Mouse (Mus musculus) lung, postnatal 10 days (tissue): ENCODE measurements at regions not wholly inside any gene's neighbourhood (a gene's known extent, or its start where the extent isn't known, plus 50 kb on each side); places are given as distances from the start of the nearest gene placed in this dataset.

Experiments
- DNase-seq: peaks from one replicate; pipeline ENCODE4 v3.0.0; 2021

DNA sequence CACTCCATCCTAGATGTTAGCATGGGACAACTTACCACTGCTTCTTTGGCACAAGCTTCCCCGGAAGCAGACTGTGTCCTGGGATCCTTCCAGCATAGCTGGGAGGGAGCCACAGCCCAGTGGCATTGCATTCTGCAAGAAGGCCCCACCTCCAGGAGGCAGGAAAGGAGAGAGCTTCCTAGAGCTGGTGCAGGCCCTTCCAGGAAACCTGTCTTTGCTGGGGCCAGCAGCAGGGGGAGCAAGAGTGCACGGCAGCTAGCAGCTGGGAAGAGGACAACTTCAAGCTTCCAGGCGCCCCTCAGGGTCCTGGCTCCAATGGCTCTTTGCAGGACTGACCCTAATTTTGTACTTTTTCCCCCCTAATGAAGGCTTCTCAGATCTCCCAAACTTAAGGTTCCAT is 115.4 kb upstream of the Sorcs3 start:
- peak; percentile 51 for DNase-seq

- no peak for DNase-seq
These were observed 108.5 kb upstream of the Sorcs3 start for GRCm38 (mm10) chr19:48097363-48097762.

GRCm38 (mm10) chr19:48097942-48098596 is 107.8 kb upstream of the Sorcs3 start:
- DNase-seq, result no peak

DNA sequence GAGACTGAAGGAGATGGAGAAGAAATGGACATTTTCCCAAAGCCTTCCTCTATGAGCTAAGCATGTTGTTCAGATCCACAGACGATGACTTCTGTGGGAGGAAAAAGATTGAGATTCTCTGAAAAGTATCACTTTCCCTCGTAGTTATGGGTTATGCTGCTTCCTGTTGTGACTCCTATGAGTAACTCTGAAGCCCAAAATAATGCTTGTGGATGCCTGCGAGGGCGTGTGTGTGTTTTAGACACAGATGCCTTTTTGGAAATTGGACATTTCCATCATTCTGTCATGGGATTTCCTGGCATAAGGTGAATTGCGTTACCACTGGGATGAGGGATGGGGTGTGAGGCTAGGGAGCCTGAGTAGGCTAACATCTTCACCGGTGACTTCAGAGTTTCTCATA is 104.8 kb upstream of the Sorcs3 start:
- no peak for DNase-seq

- DNase-seq, result no peak
These were observed 90.7 kb upstream of the Sorcs3 start for GRCm38 (mm10) chr19:48115155-48115554.

DNA sequence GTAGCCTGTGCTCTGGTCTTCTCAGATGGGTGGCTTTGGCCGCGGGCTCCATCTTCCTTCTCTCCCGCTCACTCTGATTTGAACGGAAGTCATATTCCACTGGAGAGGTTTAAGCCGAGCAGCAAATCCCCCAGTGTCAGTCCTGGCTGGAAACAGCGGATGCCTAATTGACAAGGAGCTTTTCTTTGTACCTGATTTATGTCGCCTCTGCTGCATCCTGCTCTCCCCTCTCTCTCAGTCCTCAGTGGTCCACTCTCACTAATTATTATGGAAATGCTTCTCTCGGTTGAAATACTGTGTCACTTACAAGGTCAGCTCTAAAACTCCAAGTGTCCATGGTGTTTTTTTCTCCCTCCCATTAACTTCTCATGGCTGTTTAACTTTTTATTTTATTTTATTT is 90.1 kb upstream of the Sorcs3 start:
- no peak for DNase-seq

DNA sequence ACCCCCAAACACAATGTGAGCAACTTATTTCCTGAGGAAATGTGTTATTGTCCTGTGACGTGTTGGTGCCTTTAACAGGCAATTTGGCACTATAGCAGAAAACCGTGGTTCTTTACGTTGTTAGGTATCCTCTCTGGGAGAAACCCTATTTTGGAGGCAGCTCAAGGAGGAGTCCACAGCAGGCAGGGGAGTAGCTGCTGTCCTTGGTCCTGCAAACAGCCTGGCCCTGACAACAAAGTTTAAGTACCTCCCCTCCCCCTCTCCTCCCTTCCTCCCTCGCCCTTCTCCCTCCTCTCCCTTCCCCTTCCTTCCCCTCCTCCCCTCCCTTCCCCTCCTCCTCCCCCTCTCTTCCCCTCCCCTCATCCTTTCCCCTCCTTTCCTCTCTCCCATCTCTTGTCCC is 89.1 kb upstream of the Sorcs3 start:
- DNase-seq, result peak; percentile 5

DNA sequence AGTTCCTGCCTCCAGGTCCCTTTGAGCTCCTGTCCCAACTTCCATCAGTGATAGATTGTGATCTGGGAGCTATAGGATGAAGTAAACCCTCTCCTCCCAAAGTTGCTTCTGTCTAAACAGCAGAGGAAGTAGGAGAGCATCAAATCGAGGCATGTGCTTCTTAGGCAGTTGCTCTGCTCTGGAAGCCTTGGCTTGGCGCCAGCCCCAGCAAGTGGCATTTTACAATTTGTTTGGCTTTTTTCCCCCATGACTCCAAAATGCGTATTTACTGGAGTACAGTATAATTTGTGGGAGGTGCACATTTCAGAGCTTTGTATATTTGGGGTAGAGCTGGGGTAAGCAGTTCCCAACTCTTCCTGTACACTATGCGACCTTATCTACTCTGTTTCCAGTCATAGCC is 88.2 kb upstream of the Sorcs3 start:
- DNase-seq, result no peak

DNA sequence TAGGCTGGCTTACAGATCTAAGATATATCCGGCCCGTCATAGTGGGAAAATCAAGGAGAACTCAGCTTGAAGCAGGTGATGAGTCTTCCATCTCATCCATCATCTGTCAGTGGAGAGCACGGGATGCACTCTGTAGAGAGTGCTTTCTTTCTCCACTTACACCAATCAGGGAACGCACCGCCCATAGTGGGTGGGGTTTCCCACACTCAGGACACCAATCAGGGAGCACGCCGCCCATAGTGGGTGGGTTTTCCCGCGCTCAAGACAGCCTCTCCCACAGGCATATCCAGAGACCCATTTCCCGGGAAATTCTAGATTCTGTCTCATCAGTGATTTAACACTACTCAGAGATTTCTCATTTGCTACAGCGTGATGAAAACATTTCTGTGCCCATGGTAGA is 83.5 kb upstream of the Sorcs3 start:
- no peak for DNase-seq

DNA sequence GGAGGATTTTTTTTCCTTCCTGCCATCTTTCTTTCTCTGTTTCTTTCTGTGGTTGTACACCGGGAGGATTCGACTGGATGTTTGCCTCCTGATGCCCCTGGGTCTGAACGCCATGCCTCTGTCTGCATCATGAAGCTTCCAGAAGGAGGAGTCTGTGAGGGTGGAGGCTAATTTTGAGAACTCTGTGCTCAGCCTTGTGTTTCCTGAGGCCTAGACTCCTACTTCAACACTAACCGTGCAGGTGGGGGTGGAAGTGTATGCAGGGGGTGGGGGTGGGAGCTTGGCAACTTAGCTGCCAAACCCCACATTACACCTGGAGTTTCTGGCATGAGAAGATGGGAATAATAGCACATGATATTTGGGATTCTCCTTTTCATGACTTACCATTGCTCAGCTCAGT is 82.0 kb upstream of the Sorcs3 start:
- DNase-seq, result no peak

- no peak for DNase-seq
These were observed 80.1 kb upstream of the Sorcs3 start for GRCm38 (mm10) chr19:48125731-48126130.

DNA sequence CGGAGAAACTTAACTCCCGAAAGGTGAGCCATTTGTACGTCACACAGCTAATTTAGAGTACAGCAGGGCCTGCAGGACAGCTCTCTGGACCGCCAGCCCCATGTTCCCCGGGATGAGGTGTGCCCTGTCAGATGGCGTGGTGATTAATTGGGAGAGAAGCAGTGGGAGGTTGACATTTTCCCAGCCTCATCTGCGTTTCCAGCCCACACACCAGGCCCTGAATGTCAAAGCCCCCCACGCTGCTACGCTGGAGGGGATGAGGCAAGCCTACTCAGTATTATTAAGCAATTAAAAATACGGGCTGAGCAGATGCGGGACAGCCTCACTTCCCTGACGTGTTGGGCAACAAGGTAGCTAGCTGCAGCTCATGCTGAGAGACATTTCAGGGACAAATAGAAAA is 77.7 kb upstream of the Sorcs3 start:
- no peak for DNase-seq

- DNase-seq, result peak; percentile 7
These were observed 69.6 kb upstream of the Sorcs3 start for GRCm38 (mm10) chr19:48136231-48136630.

DNA sequence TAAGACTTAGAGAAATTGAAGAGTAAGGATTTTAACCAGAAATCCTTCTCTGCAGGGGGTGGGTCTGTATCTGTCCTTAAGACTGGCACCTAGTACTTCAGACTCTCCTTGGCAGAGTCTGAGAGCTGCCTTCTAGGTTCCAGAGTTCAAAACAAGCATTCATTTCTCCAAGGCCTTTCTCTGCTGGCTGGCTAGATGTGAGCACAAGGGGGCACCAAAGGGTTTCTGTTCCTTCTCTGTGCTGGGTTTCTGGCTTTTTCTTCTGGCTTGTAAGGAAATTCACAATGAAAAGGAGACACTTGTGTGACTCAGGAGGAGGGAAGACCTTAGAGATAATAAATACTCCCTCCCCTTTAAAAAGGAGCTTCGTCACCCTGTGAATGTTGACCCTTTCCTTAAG is 61.7 kb upstream of the Sorcs3 start:
- peak; percentile 30 for DNase-seq
